Mouse (Mus musculus) CD4-positive helper T cell, adult 2 months (primary cell): ENCODE measurements around the gene Adora1.

Experiments
- DNase-seq: peaks from one replicate; pipeline ENCODE4 v3.0.0-alpha.2; 2012; ENCODE audit warnings: low read depth, missing footprints, low spot score

Gene Adora1

GRCm38 (mm10) chr1:134154655-134155054 lies 80.6 kb downstream of the Adora1 start:
- DNase-seq = no peak

DNA sequence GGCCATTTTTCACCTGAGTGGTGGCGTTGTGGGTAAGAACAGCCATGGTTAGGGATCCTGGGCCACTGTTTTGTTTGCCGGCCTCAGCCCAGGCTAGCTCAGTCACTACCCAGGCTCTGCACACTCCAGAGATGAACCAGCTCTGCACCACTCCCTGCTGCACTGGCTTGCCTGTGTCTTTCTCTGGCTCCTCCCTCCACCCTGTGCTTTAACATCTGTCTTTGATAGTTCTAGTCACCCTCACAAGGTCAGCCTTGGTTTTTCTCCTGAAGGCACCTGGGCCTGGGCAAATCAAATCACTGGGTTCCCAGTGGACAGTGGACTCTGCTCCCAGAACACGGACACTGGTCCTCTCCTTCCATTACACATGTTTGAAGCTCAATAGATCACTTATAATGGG lies 81.1 kb downstream of the Adora1 start:
- DNase-seq = no peak

DNA sequence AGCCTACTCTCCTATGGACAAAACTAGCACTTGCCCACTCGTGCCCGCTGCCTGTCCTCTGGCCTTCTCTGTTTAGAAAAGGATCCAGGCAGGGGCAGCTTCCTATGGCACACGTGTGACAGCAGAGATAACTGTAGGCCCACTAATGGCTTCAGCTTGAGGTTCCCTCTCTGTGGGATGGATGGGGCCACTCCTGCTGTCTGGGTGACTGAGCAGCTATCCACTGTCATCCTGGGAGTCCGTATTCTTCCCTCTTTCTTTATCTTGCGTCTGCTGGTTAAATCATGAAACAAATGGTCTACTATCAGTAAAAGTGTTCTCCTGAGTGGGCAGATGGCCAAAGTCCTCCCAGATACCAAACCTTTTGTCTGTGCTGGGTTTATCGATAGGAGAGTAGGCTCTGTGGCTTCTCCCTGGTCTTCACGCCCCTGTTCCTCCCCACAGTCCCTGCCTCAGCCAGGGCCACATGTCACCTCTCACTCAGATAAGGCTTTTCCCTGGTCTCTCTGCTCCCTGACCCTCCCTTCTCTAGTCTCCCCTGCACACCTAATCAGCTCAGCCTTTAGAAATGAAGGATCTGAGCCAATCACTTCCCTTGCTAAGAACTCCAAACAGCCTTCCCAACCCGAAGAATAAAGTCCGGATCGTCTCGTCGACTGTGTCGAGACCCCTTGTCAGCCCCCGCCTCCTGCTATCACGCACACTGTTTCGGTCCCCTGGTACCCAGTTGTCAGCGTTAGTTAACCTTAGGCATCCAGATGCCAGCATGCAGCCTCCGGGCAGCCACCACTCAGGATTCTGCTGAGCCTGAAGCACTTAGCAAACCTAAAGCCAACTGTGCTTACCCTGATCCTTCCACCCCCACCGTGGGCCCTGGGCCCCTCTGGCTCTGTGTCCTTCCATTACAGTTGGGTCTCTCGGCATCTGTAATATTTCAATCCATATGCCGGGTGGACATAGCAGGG lies 82.3 kb downstream of the Adora1 start:
- DNase-seq = no peak

- DNase-seq = peak; percentile 54
Observed at GRCm38 (mm10) chr1:134151655-134152412, 83.4 kb downstream of the Adora1 start.

GRCm38 (mm10) chr1:134150745-134151144 lies 84.5 kb downstream of the Adora1 start:
- no peak for DNase-seq

DNA sequence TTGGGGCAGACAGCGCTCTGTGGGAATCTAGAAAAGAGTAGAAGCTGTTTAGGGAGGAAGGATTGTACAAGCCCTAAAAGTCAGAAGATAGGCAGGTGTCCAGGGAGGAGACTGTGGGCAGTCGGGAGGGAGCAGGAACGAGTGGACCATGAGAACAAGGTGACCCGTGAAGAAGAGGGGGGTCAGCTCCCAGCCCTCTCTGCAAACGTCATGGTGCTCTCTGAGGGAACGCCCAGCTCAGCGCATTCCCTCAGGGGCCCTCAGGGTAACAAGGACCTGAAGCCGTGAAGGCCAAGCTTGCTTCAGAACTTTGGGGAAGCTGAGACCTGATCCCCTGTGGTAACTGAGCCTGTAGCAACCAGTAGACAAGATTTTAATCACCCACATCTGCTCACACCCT lies 85.2 kb downstream of the Adora1 start:
- DNase-seq = no peak
